Mouse (Mus musculus) gastrocnemius, postnatal 4 days (tissue): ENCODE data around the gene Ccdc28a. TPM values are rescaled to one million over a fixed set of nuclear protein-coding genes. Genes with fewer than 3 reads are reported as not detected.

Experiments
- DNase-seq, 2 experiments: peaks; one replicate each; pipeline ENCODE4 v3.0.0; 2021 to 2022; ENCODE audit warnings: low spot score in 2 of 2, mixed read lengths in 2 of 2
- total RNA-seq, 2 experiments: library from RNA; stranded (reverse); gene quantifications; 2 replicates each; pipeline ENCODE4 v1.2.3; 2021

Gene Ccdc28a
- total RNA-seq, 2 experiments from 2014 or later: 4.1 to 5.5 TPM

DNA sequence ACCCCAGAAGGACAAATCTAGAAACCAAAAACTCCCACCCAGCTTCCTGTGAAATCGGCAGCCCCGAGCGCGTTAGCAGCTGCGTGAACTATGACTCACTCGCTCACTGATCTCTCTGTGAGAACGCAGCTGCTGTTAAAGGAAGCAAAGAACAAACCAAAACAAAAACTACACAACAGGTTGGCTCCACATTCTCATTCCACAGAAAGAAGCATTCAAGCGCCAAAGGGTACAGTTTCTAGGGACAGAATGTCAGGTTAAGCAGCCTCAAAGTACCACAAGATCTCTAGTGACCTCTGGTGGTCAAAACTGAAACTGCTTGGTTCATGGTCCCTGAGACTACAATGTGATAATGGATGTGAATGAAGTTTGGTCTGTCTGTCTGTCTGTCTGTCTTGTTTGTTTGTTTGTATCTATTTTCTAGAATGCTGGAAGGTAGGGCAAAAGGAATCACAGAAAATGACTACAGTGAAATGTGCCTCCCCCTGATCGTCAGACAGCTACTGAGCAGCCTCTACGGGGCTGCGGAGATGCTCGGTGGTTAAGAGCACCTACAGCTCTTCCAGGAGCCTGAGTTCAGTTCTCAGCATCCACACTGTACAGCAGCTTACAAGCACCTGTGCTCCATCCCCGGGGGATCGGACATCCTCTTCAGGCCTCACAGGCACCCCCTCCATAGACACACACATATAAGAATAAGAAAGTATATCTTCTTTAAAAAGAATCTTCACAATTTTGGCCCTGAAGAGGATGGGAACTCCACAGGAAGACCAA is 37.4 kb downstream of the Ccdc28a start:
- peak in 1 of 2 experiments; percentile 67 for DNase-seq

DNA sequence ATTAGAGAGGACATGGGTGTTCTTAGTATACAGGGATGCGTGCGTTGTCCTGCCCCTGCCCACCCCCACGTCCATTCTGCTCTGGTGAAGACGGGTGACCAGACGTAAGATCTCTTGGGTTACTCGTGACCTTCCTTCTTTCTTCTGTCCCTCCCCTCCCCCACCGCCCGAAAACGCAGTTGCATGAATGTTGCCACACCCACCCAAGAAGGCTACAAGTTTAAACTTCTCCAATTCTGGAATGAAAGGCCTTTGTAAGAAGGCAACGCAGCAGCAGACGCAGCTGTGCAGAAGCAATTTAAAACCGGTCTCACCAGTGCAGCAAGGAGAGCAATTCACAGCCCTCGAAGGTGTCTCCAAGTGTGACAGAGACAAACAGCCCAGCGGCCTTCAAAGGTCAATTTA is 40.1 kb downstream of the Ccdc28a start:
- DNase-seq: peak in 1 of 2 experiments; percentile 23

DNA sequence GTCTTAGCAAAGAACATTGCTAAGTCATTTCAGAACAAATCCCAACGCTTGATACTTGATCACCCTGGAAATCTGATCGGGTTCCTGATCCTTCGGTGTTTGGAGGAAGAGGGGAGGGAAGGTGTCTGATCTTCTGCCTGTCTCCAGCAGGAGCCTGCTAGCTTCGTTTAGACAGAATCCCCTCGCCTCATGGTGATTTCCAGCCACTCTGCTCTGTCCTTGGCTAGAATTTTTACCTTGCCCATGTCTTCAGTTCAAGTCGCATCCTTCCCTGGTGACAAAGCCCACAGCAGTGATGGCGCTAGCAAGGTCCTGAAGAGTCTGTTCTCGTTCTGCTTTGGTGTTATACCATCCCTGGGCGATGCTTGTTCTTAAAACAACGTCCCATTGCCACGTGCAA is 40.6 kb downstream of the Ccdc28a start:
- no peak for DNase-seq

DNA sequence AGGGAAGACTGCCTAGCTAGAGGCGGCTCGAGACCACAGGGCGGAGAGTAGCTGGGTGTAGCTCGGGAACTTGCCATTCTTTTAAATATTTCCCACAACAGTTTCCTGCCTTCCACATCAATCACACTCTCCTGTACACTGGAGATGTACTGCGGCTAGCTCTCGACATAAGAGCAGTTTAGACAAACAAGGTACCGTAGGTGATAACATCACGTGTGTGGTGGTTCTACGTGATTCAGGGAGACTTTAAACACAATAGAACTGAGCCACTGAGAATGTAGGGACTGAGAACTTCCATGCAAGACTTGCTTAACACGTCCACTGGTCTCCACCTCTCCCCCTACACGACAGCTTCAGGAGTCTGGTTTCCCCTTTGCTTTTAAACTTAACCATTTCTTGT is 41.6 kb downstream of the Ccdc28a start:
- no peak for DNase-seq

DNA sequence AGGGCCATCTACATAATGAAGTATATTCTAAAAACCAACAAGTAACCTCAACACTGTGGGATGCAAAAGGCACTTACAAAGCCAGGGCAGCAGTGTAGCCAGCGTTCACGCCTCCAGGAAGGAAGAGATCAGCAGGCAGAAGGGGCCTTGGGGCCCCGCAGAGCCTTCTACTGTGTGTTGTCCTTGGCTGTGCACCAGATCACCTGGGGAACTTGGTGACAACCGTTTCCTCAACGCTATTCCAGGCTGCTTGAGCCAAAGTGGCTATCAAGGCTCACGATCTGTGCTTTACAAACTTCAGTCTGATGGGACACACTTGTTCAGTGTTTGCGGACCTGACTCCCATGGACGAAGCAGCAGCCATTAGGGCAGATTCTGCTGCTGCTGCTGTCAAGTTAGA is 43.1 kb downstream of the Ccdc28a start:
- DNase-seq: no peak

DNA sequence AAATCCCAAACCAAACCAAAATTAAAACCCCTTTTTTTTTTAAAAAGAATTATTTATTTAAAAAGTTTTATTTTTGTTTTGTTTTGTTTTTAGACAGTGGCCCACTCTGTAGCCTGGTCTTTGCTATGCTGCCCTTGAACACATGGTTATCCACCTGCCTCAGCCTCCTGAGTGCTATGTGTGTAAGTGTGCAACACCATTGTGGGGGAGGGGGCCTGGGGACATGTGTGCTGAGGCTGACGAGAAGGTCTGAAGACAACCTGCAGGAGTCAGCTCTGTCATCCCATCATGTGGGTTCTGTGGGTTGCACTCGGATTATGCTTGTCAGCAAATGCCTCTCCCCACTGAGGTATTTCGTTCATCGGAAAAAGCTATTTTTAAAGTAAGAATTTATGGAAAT is 45.3 kb downstream of the Ccdc28a start:
- DNase-seq: no peak

DNA sequence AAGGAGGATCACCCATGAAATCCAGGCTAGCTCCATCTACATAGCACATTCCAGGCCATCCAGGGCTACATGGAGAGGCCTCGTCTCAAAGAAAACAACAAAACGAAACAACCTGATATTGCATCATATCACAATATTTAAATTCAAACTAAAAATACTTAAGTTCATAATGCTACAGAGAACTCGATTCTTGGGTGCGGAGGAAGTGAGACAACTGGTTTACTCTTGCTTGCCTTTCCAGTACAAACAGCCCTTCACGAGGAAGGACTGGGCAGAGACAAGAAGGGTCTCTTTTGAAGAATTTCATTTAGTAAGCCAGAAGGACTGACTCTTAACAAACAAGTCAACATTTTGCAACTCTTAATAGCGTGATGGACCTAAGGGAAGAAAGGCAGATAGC is 46.2 kb downstream of the Ccdc28a start:
- DNase-seq: no peak

DNA sequence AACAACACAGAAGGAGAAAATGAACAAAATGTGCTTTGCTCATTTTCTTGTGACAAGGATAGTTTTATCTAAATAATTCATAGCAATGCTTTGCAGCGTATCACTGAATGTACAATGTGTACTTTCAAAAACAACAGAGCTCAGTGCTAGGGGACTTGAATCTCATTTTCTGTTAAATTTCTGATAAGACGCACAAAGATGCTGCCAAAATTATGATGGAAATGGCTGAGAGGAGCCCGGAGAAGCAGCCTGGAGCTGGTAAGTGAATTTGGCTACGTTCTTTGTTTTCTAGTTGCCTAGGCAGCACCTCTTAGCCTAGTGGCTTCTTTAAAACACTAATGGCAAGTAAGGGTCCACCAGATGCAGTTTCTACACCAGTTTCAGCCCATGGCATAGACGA is 52.6 kb downstream of the Ccdc28a start:
- no peak for DNase-seq

DNA sequence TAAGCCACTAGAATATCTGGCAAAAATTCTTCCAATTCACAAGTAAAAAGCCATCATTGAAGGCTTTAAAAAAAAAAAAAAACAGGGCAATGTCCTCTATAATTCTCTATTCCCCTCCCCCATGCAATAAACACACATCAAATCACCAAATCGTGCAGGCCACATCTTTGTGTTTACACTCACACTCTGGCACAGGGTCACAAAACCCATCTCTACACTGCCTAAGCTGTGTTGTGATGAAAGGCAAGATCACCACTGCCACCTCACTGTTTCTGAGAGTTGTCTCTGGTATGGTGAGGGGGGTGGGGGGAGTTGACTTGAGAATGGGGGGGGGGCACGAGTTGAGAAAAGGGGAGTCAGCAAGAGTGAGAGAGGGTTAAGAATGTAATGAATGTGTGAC is 57.5 kb downstream of the Ccdc28a start:
- DNase-seq: no peak

DNA sequence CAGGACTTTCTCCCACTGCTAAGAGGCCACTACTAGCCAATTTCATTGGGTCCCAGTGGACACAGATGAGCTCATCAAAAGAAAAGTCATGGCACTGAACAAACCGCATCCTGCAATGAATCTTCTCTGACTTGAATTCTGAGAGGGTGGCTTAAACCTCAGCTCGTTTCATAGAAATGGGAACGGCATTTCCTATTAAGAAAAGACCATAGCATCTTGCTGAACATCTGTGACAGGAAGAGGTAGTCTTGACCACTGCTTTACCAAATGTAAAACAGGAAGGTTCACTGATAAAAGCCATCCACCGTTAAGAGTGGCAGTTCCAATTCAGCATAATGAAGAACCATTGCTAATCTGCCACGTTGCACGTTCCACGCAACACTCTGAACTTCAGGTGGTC is 58.1 kb downstream of the Ccdc28a start:
- no peak for DNase-seq

DNA sequence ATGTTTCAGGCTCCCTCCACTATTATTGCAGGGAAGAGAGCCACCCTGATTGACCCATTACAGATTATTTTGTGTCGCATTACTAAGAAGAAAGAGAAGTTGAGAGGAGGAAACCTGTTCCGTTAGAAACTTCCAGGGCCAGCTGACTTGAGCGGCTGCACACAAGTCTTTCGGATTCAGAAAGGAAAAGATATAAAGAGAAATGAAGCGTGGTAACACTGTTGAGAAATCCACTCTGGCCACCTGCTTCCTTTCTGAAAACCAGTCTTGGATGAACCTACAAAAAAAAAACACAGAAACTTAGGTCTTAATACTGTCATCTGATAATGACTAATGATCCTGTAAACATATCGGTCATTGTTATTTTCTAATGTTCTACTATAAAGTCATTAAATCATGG is 59.7 kb downstream of the Ccdc28a start:
- no peak for DNase-seq

Other genes starting within 250 kb of the Ccdc28a start
- 10 to 100 TPM; 41.6 to 47.7 TPM for gene Abracl, start 211.7 kb downstream of the Ccdc28a start, total RNA-seq
- gene Reps1, start 179.1 kb downstream of the Ccdc28a start, total RNA-seq: 10 to 100 TPM; 50.5 to 57.2 TPM
- under 1 TPM; 0.21 to 0.22 TPM for gene Ect2l, start 24.1 kb downstream of the Ccdc28a start, total RNA-seq
- 10 to 100 TPM; 22.0 to 24.3 TPM for gene Nhsl1, start 84.0 kb upstream of the Ccdc28a start, total RNA-seq